ENCODE assay signal across 8 mouse cellular contexts in genomic region chr4:156234021-156234501, GRCm38 (mm10). TPM values are rescaled to one million over a fixed set of nuclear protein-coding genes. Genes with fewer than 3 reads are reported as not detected.
DNase-seq lines count a peak whose midpoint lies in the region; ATAC-seq and TF ChIP-seq lines count a peak whose summit lies in the region.

No protein-coding gene starts in this region.

- H3K36me3 ChIP-seq in E14TG2a.4 (ENCODE audit: insufficient read depth, low read length), result peaks cover 63% of the 10 kb centered on the region
- peaks cover 27% of the 10 kb centered on the region for H3K36me3 ChIP-seq in intestine, postnatal 0 days (ENCODE audit: control insufficient read depth, insufficient read depth)
- H3K36me3 ChIP-seq in myocyte (ENCODE audit: control insufficient read depth, insufficient read depth), result no peaks in the 10 kb centered on the region

- peaks cover 16% of the 10 kb centered on the region for H3K9me3 ChIP-seq in E14TG2a.4 (ENCODE audit: low read length)
- no peaks in the 10 kb centered on the region for H3K9me3 ChIP-seq in intestine, postnatal 0 days (ENCODE audit: control insufficient read depth)

- H3ac ChIP-seq in myocyte (ENCODE audit: control insufficient read depth, insufficient read length), result peak overlapping the region; percentile 66

- peak overlapping the region; percentile 94 for H3K4me2 ChIP-seq in intestine, postnatal 0 days (replicated peaks; ENCODE audit: low read depth)
- H3K4me2 ChIP-seq in myocyte (ENCODE audit: low read depth), result peak overlapping the region; percentile 83

- no peak for TF ChIP-seq CTCF in cerebellum, adult 2 months (IDR thresholded peaks at IDR 0.05; ENCODE audit: borderline replicate concordance, insufficient read depth, low read depth, low read length)
- TF ChIP-seq CTCF in E14TG2a.4 (conservative IDR thresholded peaks at IDR 0.05; ENCODE audit: low read length), result no peak
- TF ChIP-seq CTCF in embryonic fibroblast, embryonic 13.5 days (IDR thresholded peaks at IDR 0.05; ENCODE audit: borderline replicate concordance, insufficient read depth, low read length), result no peak
- no peak for TF ChIP-seq CTCF in intestine, postnatal 0 days (IDR thresholded peaks at IDR 0.05; ENCODE audit: low read depth)

- peak overlapping the region; percentile 49 for H3K9ac ChIP-seq in intestine, postnatal 0 days (ENCODE audit: low read depth, low read length)

- H3K4me1 ChIP-seq in cerebellum, adult 2 months (ENCODE audit: control insufficient read depth, insufficient read depth, low read length), result peaks cover 3% of the 10 kb centered on the region; the same call in 1 of the 2 replicates
- H3K4me1 ChIP-seq in E14TG2a.4 (replicated peaks; ENCODE audit: low read depth, low read length), result peaks cover 46% of the 10 kb centered on the region
- peaks cover 1% of the 10 kb centered on the region; the same call in 1 of the 2 replicates for H3K4me1 ChIP-seq in embryonic fibroblast, embryonic 13.5 days (ENCODE audit: control insufficient read depth, insufficient read depth, low read length)
- H3K4me1 ChIP-seq in intestine, postnatal 0 days (replicated peaks; ENCODE audit: control insufficient read depth, insufficient read depth, low read length), result 0 out of 2 replicates have a peak, but pooled peaks cover 4% of the 10 kb centered on the region

- H3K79me2 ChIP-seq in myocyte (ENCODE audit: control insufficient read depth, insufficient read depth), result peaks cover 3% of the 10 kb centered on the region

- no peak for ATAC-seq in cerebellum, adult (ENCODE audit: insufficient number of reproducible peaks, low FRiP score, low TSS enrichment)
- ATAC-seq in intestine, postnatal 0 days, result no peak
- ATAC-seq in activated CD4-positive, CD25-positive, alpha-beta regulatory T cell, adult 4 months, result no peak

- under 1% methylated on average over 17 of the region's 17 CpGs for WGBS in cerebellum, adult 2 months
- WGBS in intestine, postnatal 0 days, result 12% methylated on average over 17 of the region's 17 CpGs

- H3K27me3 ChIP-seq in cerebellum, adult 2 months (ENCODE audit: control insufficient read depth, insufficient read depth, low read length), result no peaks in the 10 kb centered on the region
- H3K27me3 ChIP-seq in E14TG2a.4 (ENCODE audit: insufficient read depth, low read length), result peaks cover 13% of the 10 kb centered on the region
- no peaks in the 10 kb centered on the region for H3K27me3 ChIP-seq in intestine, postnatal 0 days (replicated peaks; ENCODE audit: control insufficient read depth, insufficient read depth, low read length)
- no peaks in the 10 kb centered on the region for H3K27me3 ChIP-seq in myocyte (ENCODE audit: control insufficient read depth, insufficient read depth, insufficient read length)

- H3K27ac ChIP-seq in cerebellum, adult 2 months (ENCODE audit: insufficient read depth, low read length), result peak overlapping the region; percentile 25; the same call in 1 of the 2 replicates
- no peak overlapping the region for H3K27ac ChIP-seq in embryonic fibroblast, embryonic 13.5 days (ENCODE audit: insufficient read depth, low read length)
- no peak overlapping the region for H3K27ac ChIP-seq in intestine, postnatal 0 days (ENCODE audit: low read depth, low read length)

- peak overlapping the region; percentile 81 for H3K4me3 ChIP-seq in cerebellum, adult 2 months (replicated peaks; ENCODE audit: insufficient read depth, low read depth, low read length)
- H3K4me3 ChIP-seq in E14TG2a.4 (replicated peaks; ENCODE audit: low read length) (peak overlapping the region; percentile 84), myocyte (peak overlapping the region; percentile 55)
- peak overlapping the region; percentile 74 for H3K4me3 ChIP-seq in embryonic fibroblast, embryonic 13.5 days (ENCODE audit: insufficient read depth, low read length)
- peak overlapping the region; percentile 77 for H3K4me3 ChIP-seq in intestine, postnatal 0 days (ENCODE audit: low read depth, low read length)

- no peak for TF ChIP-seq POLR2A in cerebellum, adult 2 months (IDR thresholded peaks at IDR 0.05; ENCODE audit: borderline replicate concordance, insufficient read depth, low read length)
- TF ChIP-seq POLR2A in embryonic fibroblast, embryonic 13.5 days (IDR thresholded peaks at IDR 0.05; ENCODE audit: low read depth, low read length), result no peak; the same call in 1 of the 2 replicates
- TF ChIP-seq POLR2A in myocyte (IDR thresholded peaks at IDR 0.05; ENCODE audit: insufficient read length, low read depth), result no peak

- peak; percentile 56 to 61 for DNase-seq in cerebellum, adult 2 months
- DNase-seq in frontal cortex, postnatal 14 days (ENCODE audit: low spot score in 2 of 2), result no peak

TF ChIP-seq in myocyte, 11 proteins besides CTCF, POLR2A, EP300 and RAD21:
- TF ChIP-seq USF1 (IDR thresholded peaks at IDR 0.05; ENCODE audit: low read depth), result peak; percentile 30
- TF ChIP-seq MYOG (IDR thresholded peaks at IDR 0.05; ENCODE audit: control insufficient read depth in 1 of 3, insufficient read depth in 1 of 3, insufficient read length in 2 of 3, low read depth in 2 of 3), result no peak

RNA-seq across cellular contexts. Expression of gene Plekhn1, which starts 0.6 kb away (rescaled TPM):
- polyA plus RNA-seq in cerebellum, adult 2 months (2012; rRNA removed), result 93.4 and 101 TPM in 2 replicates
- polyA plus RNA-seq in embryonic fibroblast, embryonic 13.5 days (2011; ENCODE audit: insufficient read length, low read depth, missing spikeins), result 20.4 and 20.5 TPM in 2 replicates
- 8.3 and 8.6 TPM in 2 replicates for polyA plus RNA-seq in intestine, postnatal 0 days (2015; fragmentation: Nextera tagmentation; extraction: Ambion mirVana)
- polyA plus RNA-seq in myocyte (2012; fragmentation: generic; extraction: Trizol), result 10.6 TPM
- 1 to 10 TPM; 5.8 to 6.1 TPM for polyA plus RNA-seq in activated CD4-positive, CD25-positive, alpha-beta regulatory T cell, adult 4 months (2017; shearing (Covaris generic))

RNA-seq across cellular contexts. Expression of gene Noc2l, which starts 1.7 kb away (rescaled TPM):
- 73.5 and 75.9 TPM in 2 replicates for polyA plus RNA-seq in cerebellum, adult 2 months (2012; rRNA removed)
- 64.6 and 66.1 TPM in 2 replicates for polyA plus RNA-seq in embryonic fibroblast, embryonic 13.5 days (2011; ENCODE audit: insufficient read length, low read depth, missing spikeins)
- 19.9 and 20.4 TPM in 2 replicates for polyA plus RNA-seq in intestine, postnatal 0 days (2015; fragmentation: Nextera tagmentation; extraction: Ambion mirVana)
- 61.3 TPM for polyA plus RNA-seq in myocyte (2012; fragmentation: generic; extraction: Trizol)
- polyA plus RNA-seq in activated CD4-positive, CD25-positive, alpha-beta regulatory T cell, adult 4 months (2017; shearing (Covaris generic)), result 10 to 100 TPM; 14.5 to 15.9 TPM

RNA-seq across cellular contexts. Expression of gene Perm1, which starts 18.4 kb away (rescaled TPM):
- 1.3 and 1.4 TPM in 2 replicates for polyA plus RNA-seq in cerebellum, adult 2 months (2012; rRNA removed)
- polyA plus RNA-seq in embryonic fibroblast, embryonic 13.5 days (2011; ENCODE audit: insufficient read length, low read depth, missing spikeins), result 0.12 TPM in 1 of 2 replicates, not detected in the other
- polyA plus RNA-seq in intestine, postnatal 0 days (2015; fragmentation: Nextera tagmentation; extraction: Ambion mirVana), result 0.39 and 0.47 TPM in 2 replicates
- polyA plus RNA-seq in myocyte (2012; fragmentation: generic; extraction: Trizol), result 0.11 TPM
- polyA plus RNA-seq in activated CD4-positive, CD25-positive, alpha-beta regulatory T cell, adult 4 months (2017; shearing (Covaris generic)), result 1 to 10 TPM in 1 of 2 experiments, under 1 TPM in 1; 0.30 to 1.3 TPM

RNA-seq across cellular contexts. Expression of gene Samd11, which starts 21.4 kb away (rescaled TPM):
- 1.7 and 1.8 TPM in 2 replicates for polyA plus RNA-seq in cerebellum, adult 2 months (2012; rRNA removed)
- not detected in 2 replicates for polyA plus RNA-seq in embryonic fibroblast, embryonic 13.5 days (2011; ENCODE audit: insufficient read length, low read depth, missing spikeins)
- polyA plus RNA-seq in intestine, postnatal 0 days (2015; fragmentation: Nextera tagmentation; extraction: Ambion mirVana), result 0.18 TPM in 1 of 2 replicates, not detected in the other
- 0.02 TPM for polyA plus RNA-seq in myocyte (2012; fragmentation: generic; extraction: Trizol)
- polyA plus RNA-seq in activated CD4-positive, CD25-positive, alpha-beta regulatory T cell, adult 4 months (2017; shearing (Covaris generic)), result 1 to 10 TPM; 2.8 to 2.9 TPM

RNA-seq across cellular contexts. Expression of gene AW011738, which starts 31.0 kb away (rescaled TPM):
- 6.6 and 6.8 TPM in 2 replicates for polyA plus RNA-seq in cerebellum, adult 2 months (2012; rRNA removed)
- 2.9 and 3.6 TPM in 2 replicates for polyA plus RNA-seq in embryonic fibroblast, embryonic 13.5 days (2011; ENCODE audit: insufficient read length, low read depth, missing spikeins)
- 0.85 and 0.93 TPM in 2 replicates for polyA plus RNA-seq in intestine, postnatal 0 days (2015; fragmentation: Nextera tagmentation; extraction: Ambion mirVana)
- polyA plus RNA-seq in myocyte (2012; fragmentation: generic; extraction: Trizol), result 0.48 TPM
- polyA plus RNA-seq in activated CD4-positive, CD25-positive, alpha-beta regulatory T cell, adult 4 months (2017; shearing (Covaris generic)), result 1 to 10 TPM; 2.6 to 7.4 TPM

Comparison
In these comparisons a context has a peak if more than half of its experiments do, and no peak if none do; other contexts are left out.
1. DNase-seq: peak in cerebellum, adult 2 months (2 of 2); none in frontal cortex, postnatal 14 days (0 of 2).
2. Peak in every context shown above with its lines, with median percentiles within 50 percentile points of each other: H3K4me3 ChIP-seq.